Comparison of ENCODE assay signal across 7 mouse cellular contexts in genomic region chr11:69758478-69758970, GRCm38 (mm10). TPM values are rescaled to one million over a fixed set of nuclear protein-coding genes. Genes with fewer than 3 reads are reported as not detected.
DNase-seq lines count a peak whose midpoint lies in the region; ATAC-seq lines count a peak whose summit lies in the region.

Gene Polr2a, minus strand, starts transcription at chr11:69758637.

- H3K27me3 ChIP-seq in intestine, embryonic 15.5 days (replicated peaks): no peaks in the 10 kb centered on the region
- no peaks in the 10 kb centered on the region for H3K27me3 ChIP-seq in midbrain, embryonic 10.5 days (ENCODE audit: low read depth, poor library complexity, severe bottlenecking)

- 0% methylated on average over 36 of the region's 36 CpGs for WGBS in intestine, embryonic 15.5 days
- under 1% methylated on average over 36 of the region's 36 CpGs for WGBS in midbrain, embryonic 10.5 days

- H3K4me3 ChIP-seq in intestine, embryonic 15.5 days (replicated peaks): peak within 1 kb of the TSS; percentile 52
- peak within 1 kb of the TSS; percentile 74 for H3K4me3 ChIP-seq in midbrain, embryonic 10.5 days

- ATAC-seq in intestine, embryonic 15.5 days: peak; percentile 98

- peaks cover 31% of the 10 kb centered on the region for H3K4me1 ChIP-seq in intestine, embryonic 15.5 days (replicated peaks)
- H3K4me1 ChIP-seq in midbrain, embryonic 10.5 days: peaks cover 61% of the 10 kb centered on the region

- intact Hi-C loops in gastrocnemius, postnatal 36 days (cut with DNase I): no loop called here
- intact Hi-C loops in left cerebral cortex, postnatal 25 days (cut with DNase I): loop anchor here (1.0 to 2.0 kb wide), 5 partner anchors 8 to 118 kb away; partner anchors contain the start of genes Nlgn2 and Senp3

- no peaks in the 10 kb centered on the region for H3K36me3 ChIP-seq in intestine, embryonic 15.5 days
- H3K36me3 ChIP-seq in midbrain, embryonic 10.5 days: no peaks in the 10 kb centered on the region; the same call in 1 of the 2 replicates

- H3K9me3 ChIP-seq in intestine, embryonic 15.5 days: no peaks in the 10 kb centered on the region
- H3K9me3 ChIP-seq in midbrain, embryonic 10.5 days (replicated peaks): no peaks in the 10 kb centered on the region

- H3K4me2 ChIP-seq in intestine, embryonic 15.5 days (replicated peaks): peak within 1 kb of the TSS; percentile 84

- DNase-seq in adrenal gland, adult 18-20 months (ENCODE audit: low spot score in 2 of 2): peak; percentile 98 to 99
- DNase-seq in embryo, embryonic 11 days: peak; percentile 99
- DNase-seq in gastrocnemius, postnatal 36 days: peak; percentile 96 to 99
- DNase-seq in left cerebral cortex, postnatal 25 days (ENCODE audit: low spot score in 2 of 2): peak; percentile 99
- DNase-seq in midbrain, embryonic 10.5 days (ENCODE audit: low spot score): peak; percentile 98
- DNase-seq in right cerebral cortex, postnatal 4 days: peak; percentile 96

- H3K27ac ChIP-seq in intestine, embryonic 15.5 days: peak within 1 kb of the TSS; percentile 99
- peak within 1 kb of the TSS; percentile 97 for H3K27ac ChIP-seq in midbrain, embryonic 10.5 days (replicated peaks)

- H3K9ac ChIP-seq in intestine, embryonic 15.5 days: peak within 1 kb of the TSS; percentile 64

RNA-seq across cellular contexts. Expression of gene Polr2a, which starts in this region (rescaled TPM):
- total RNA-seq in adrenal gland, adult 18-20 months (2021): 10 to 100 TPM; 55.4 to 79.7 TPM
- 10 to 100 TPM; 28.7 to 29.2 TPM for total RNA-seq in gastrocnemius, postnatal 36 days (2021)
- 18.1 and 19.1 TPM in 2 replicates for polyA plus RNA-seq in intestine, embryonic 15.5 days (2015; fragmentation: Nextera tagmentation; extraction: Ambion mirVana)
- total RNA-seq in left cerebral cortex, postnatal 25 days (2021): 10 to 100 TPM; 53.3 to 53.6 TPM
- polyA plus RNA-seq in midbrain, embryonic 10.5 days (2016; fragmentation: Nextera tagmentation; extraction: Ambion mirVana): 25.6 and 32.2 TPM in 2 replicates

Comparison
In these comparisons a context has a peak if more than half of its experiments do, and no peak if none do; other contexts are left out.
1. Peak in every context shown above with its lines: DNase-seq, ATAC-seq, H3K4me3 ChIP-seq and H3K27ac ChIP-seq.